Mouse (Mus musculus) forebrain, embryonic 15.5 days (tissue): ENCODE measurements around the gene Cdhr4. TPM values are rescaled to one million over a fixed set of nuclear protein-coding genes. Genes with fewer than 3 reads are reported as not detected.

ENCODE experiments used
- ATAC-seq: fragments of 200-750 bp; cut with Nextera tagmentation; replicated peaks from 2 replicates; pipeline ENCODE4 v1.8.0; 2017; ENCODE audit warnings: mild to moderate bottlenecking, moderate TSS enrichment, moderate library complexity
- H3K27ac ChIP-seq: fragments of 300-500 bp; sonication (generic); replicated peaks from 2 replicates; pipeline ENCODE4 v1.5.1; 2015; ENCODE audit warnings: mild to moderate bottlenecking, inconsistent platforms
- H3K27me3 ChIP-seq: fragments of 300-500 bp; sonication (generic); 2 replicates; pipeline ENCODE4 v1.6.1; 2015; ENCODE audit warnings: inconsistent platforms
- H3K36me3 ChIP-seq: fragments of 300-500 bp; sonication (generic); 2 replicates; pipeline ENCODE4 v1.6.1; 2015; ENCODE audit warnings: mild to moderate bottlenecking, inconsistent platforms
- H3K4me1 ChIP-seq: fragments of 300-500 bp; sonication (generic); 2 replicates; pipeline ENCODE4 v1.6.1; 2015; ENCODE audit warnings: inconsistent platforms
- H3K4me2 ChIP-seq: fragments of 300-500 bp; sonication (generic); replicated peaks from 2 replicates; pipeline ENCODE4 v1.6.1; 2015; ENCODE audit warnings: mild to moderate bottlenecking, inconsistent platforms
- H3K4me3 ChIP-seq: fragments of 300-500 bp; sonication (generic); 2 replicates; pipeline ENCODE4 v1.5.1; 2015; ENCODE audit warnings: mild to moderate bottlenecking, inconsistent platforms
- H3K9ac ChIP-seq: fragments of 300-500 bp; sonication (generic); replicated peaks from 2 replicates; pipeline ENCODE4 v1.6.1; 2015; ENCODE audit warnings: mild to moderate bottlenecking, inconsistent platforms
- H3K9me3 ChIP-seq: fragments of 300-500 bp; sonication (generic); 2 replicates; pipeline ENCODE4 v1.6.1; 2016; ENCODE audit warnings: inconsistent platforms
- WGBS: fragments of 180-500 bp; shearing (Covaris S2); methylation state at CpG from one replicate; pipeline ENCODE4 v1.1.7; 2015; ENCODE audit warnings: mixed read lengths; 5-methylcytosine and 5-hydroxymethylcytosine counted together
- polyA plus RNA-seq: library from polyadenylated mRNA; unstranded; fragments of >200 nt; fragmentation: Nextera tagmentation; extraction: Ambion mirVana; gene quantifications from 2 replicates; pipeline ENCODE4 v1.2.1, GENCODE M21; 2015

The Cdhr4 gene
- polyA plus RNA-seq, 1 experiment from 2014 or later, result 1.7 TPM

- H3K27ac ChIP-seq, result no peak overlapping the region
- no peaks in the 10 kb centered on the region for H3K27me3 ChIP-seq
- no peaks in the 10 kb centered on the region for H3K9me3 ChIP-seq
- WGBS, result 88% methylated on average over 12 of the region's 12 CpGs
- H3K36me3 ChIP-seq, result no peaks in the 10 kb centered on the region
- H3K4me3 ChIP-seq, result no peak overlapping the region
- no peak overlapping the region for H3K4me2 ChIP-seq
- peaks cover 18% of the 10 kb centered on the region for H3K4me1 ChIP-seq
- ATAC-seq, result no peak
- H3K9ac ChIP-seq, result no peak overlapping the region
Observed at GRCm38 (mm10) chr9:107978815-107979214, 13.5 kb upstream of the Cdhr4 start.

GRCm38 (mm10) chr9:107981684-107982605 is 10.4 kb upstream of the Cdhr4 start:
- Histone ChIP-seq H3K4me2 (no peak overlapping the region), H3K4me3 (no peak overlapping the region)

GRCm38 (mm10) chr9:107982681-107983346 is 9.5 kb upstream of the Cdhr4 start, which contains the start of gene Gm20661:
Gene Gm20661, plus strand, starts transcription at chr9:107983058.
- no peaks in the 10 kb centered on the region; the same call in 1 of the 2 replicates for H3K27me3 ChIP-seq
- 50% methylated on average over 14 of the region's 14 CpGs for WGBS
- no peak for ATAC-seq
- no peaks in the 10 kb centered on the region for H3K36me3 ChIP-seq
- H3K4me2 ChIP-seq, result peak within 1 kb of the TSS; percentile 15; the same call in 1 of the 2 replicates
- peak within 1 kb of the TSS; percentile 46 for H3K27ac ChIP-seq
- no peak within 1 kb of the TSS for H3K4me3 ChIP-seq
- H3K4me1 ChIP-seq, result peaks cover 34% of the 10 kb centered on the region
- no peaks in the 10 kb centered on the region for H3K9me3 ChIP-seq
- H3K9ac ChIP-seq, result no peak within 1 kb of the TSS

More at GRCm38 (mm10) chr9:107981684-107982605, 10.4 kb upstream of the Cdhr4 start:
- 59% methylated on average over 7 of the region's 7 CpGs for WGBS
- H3K9me3 ChIP-seq, result no peaks in the 10 kb centered on the region
- H3K9ac ChIP-seq, result no peak overlapping the region
- H3K27me3 ChIP-seq, result no peaks in the 10 kb centered on the region; the same call in 1 of the 2 replicates
- no peak for ATAC-seq
- peak overlapping the region; percentile 46 for H3K27ac ChIP-seq
- no peaks in the 10 kb centered on the region for H3K36me3 ChIP-seq
- peaks cover 34% of the 10 kb centered on the region for H3K4me1 ChIP-seq

GRCm38 (mm10) chr9:107983421-107983890 is 8.8 kb upstream of the Cdhr4 start:
- ATAC-seq, result no peak
- peak overlapping the region; percentile 46 for H3K27ac ChIP-seq
- WGBS, result 45% methylated on average over 4 of the region's 4 CpGs
- no peaks in the 10 kb centered on the region; the same call in 1 of the 2 replicates for H3K27me3 ChIP-seq
- H3K36me3 ChIP-seq, result no peaks in the 10 kb centered on the region
- peaks cover 34% of the 10 kb centered on the region for H3K4me1 ChIP-seq
- H3K4me2 ChIP-seq, result 0 out of 2 replicates have a peak overlapping the region, but pooled peaks have one; percentile 15
- H3K9ac ChIP-seq, result no peak overlapping the region
- no peak overlapping the region for H3K4me3 ChIP-seq
- no peaks in the 10 kb centered on the region for H3K9me3 ChIP-seq

DNA sequence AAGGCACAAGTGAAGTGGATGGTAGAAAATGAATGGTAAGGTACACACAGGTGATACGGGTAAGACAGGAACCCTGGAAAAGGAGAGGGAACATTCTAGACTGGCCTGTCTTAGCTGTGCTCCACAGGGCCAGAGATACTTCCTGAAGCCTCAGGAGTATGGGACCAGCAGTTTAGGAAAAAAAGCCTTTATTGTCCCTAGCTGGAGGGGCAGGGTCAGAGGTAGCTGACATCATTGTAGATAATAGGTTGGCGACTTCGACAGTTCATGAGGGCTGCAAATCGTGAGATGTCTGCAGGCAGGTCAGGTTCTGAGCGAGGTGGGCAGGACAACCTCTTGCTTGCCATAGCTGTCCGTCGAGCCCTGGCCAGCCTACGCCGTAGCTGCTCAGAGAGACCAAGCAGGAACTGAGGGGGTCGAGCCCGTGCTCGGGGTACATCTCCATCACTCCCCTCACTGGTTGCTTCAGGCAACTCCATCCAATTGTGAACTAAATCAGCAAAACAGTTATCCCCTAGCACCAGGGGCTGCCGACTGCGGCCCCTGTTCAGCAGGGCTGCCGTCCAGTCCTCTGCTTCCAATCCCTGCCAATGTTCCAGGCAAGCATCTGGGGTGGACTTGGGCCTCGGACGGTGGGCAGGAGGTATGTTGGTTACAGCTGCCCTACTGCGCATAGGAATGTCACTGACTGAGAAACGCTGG is 8.1 kb upstream of the Cdhr4 start:
- Histone ChIP-seq H3K27me3 (no peaks in the 10 kb centered on the region; the same call in 1 of the 2 replicates), H3K4me2 (peak overlapping the region; percentile 67), H3K27ac (no peak overlapping the region), H3K9ac (no peak overlapping the region), H3K4me1 (peaks cover 34% of the 10 kb centered on the region), H3K36me3 (no peaks in the 10 kb centered on the region), H3K4me3 (no peak overlapping the region), H3K9me3 (no peaks in the 10 kb centered on the region)
- no peak for ATAC-seq
- 80% methylated on average over 19 of the region's 19 CpGs for WGBS

DNA sequence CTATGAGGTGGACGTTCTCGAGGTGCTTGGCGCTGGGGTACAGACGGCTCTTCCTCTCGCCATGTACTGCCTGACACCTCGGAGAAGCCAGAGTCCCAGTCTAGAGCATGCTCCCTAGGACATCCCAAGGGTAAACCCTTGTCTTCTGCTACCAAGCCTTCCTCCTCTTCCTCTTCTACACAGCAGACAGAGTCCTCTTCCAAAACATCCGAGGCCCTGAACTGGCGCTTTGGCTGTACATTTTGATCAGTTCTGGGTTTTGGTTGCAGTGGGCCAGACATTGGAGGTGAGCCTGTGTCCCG is 7.6 kb upstream of the Cdhr4 start:
- no peak for ATAC-seq
- WGBS, result 68% methylated on average over 9 of the region's 9 CpGs

GRCm38 (mm10) chr9:107985131-107986119 is 6.9 kb upstream of the Cdhr4 start, which contains the start of gene Inka1:
Gene Inka1, minus strand, starts transcription at chr9:107985879.
- peaks cover 34% of the 10 kb centered on the region for H3K4me1 ChIP-seq
- 1% methylated on average over 52 of the region's 58 CpGs for WGBS
- no peaks in the 10 kb centered on the region; the same call in 1 of the 2 replicates for H3K27me3 ChIP-seq
- H3K9ac ChIP-seq, result peak within 1 kb of the TSS; percentile 44
- peak within 1 kb of the TSS; percentile 53 for H3K4me3 ChIP-seq
- ATAC-seq, result peak; percentile 77
- H3K36me3 ChIP-seq, result no peaks in the 10 kb centered on the region
- H3K4me2 ChIP-seq, result peak within 1 kb of the TSS; percentile 67
- H3K9me3 ChIP-seq, result no peaks in the 10 kb centered on the region
- peak within 1 kb of the TSS; percentile 28; the same call in 1 of the 2 replicates for H3K27ac ChIP-seq

More for the DNA sequence above, 7.6 kb upstream of the Cdhr4 start:
- Histone ChIP-seq H3K9ac (peak overlapping the region; percentile 44; the same call in 1 of the 2 replicates), H3K4me3 (peak overlapping the region; percentile 53), H3K9me3 (no peaks in the 10 kb centered on the region), H3K27ac (peak overlapping the region; percentile 28; the same call in 1 of the 2 replicates), H3K36me3 (no peaks in the 10 kb centered on the region), H3K4me2 (peak overlapping the region; percentile 67), H3K27me3 (no peaks in the 10 kb centered on the region; the same call in 1 of the 2 replicates), H3K4me1 (peaks cover 34% of the 10 kb centered on the region)

- Histone ChIP-seq H3K9ac (no peak overlapping the region), H3K4me3 (peak overlapping the region; percentile 53; the same call in 1 of the 2 replicates), H3K27me3 (no peaks in the 10 kb centered on the region; the same call in 1 of the 2 replicates), H3K9me3 (no peaks in the 10 kb centered on the region), H3K4me1 (peaks cover 34% of the 10 kb centered on the region), H3K27ac (no peak overlapping the region), H3K36me3 (no peaks in the 10 kb centered on the region), H3K4me2 (peak overlapping the region; percentile 67)
- peak; percentile 76 for ATAC-seq
- 7% methylated on average over 18 of the region's 18 CpGs for WGBS
Observed at GRCm38 (mm10) chr9:107986376-107986775, 5.9 kb upstream of the Cdhr4 start.

- Histone ChIP-seq H3K4me2 (no peak overlapping the region), H3K36me3 (no peaks in the 10 kb centered on the region), H3K9ac (no peak overlapping the region), H3K27me3 (no peaks in the 10 kb centered on the region; the same call in 1 of the 2 replicates), H3K4me3 (no peak overlapping the region), H3K4me1 (peaks cover 25% of the 10 kb centered on the region), H3K27ac (no peak overlapping the region), H3K9me3 (no peaks in the 10 kb centered on the region)
- WGBS, result 81% methylated on average over 3 of the region's 3 CpGs
- ATAC-seq, result no peak
Observed at GRCm38 (mm10) chr9:107987950-107988349, 4.3 kb upstream of the Cdhr4 start.

DNA sequence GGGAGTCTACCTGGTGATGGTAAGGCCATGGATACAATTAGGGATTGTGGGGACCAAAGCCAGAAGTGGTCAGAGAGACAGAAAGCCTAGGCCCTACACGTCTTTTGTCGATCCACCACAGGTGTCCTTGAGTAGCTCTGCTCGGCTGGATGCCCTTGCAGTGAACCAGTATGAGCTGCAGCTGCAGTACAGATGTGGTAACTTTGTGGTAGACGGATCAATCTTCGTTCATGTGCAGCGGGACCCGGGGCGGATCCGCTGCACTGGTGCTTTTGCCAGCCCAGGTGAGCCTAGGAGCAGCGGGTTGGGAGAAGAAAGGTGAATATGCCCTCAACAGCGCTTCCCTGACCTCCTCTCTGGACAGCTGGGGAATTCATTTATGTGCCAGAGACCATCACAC is 716 bp downstream of the Cdhr4 start:
- H3K27ac ChIP-seq, result no peak overlapping the region
- no peaks in the 10 kb centered on the region for H3K36me3 ChIP-seq
- H3K9ac ChIP-seq, result no peak overlapping the region
- H3K4me2 ChIP-seq, result no peak overlapping the region
- H3K27me3 ChIP-seq, result no peaks in the 10 kb centered on the region
- H3K4me1 ChIP-seq, result no peaks in the 10 kb centered on the region
- ATAC-seq, result no peak
- no peak overlapping the region for H3K4me3 ChIP-seq
- no peaks in the 10 kb centered on the region for H3K9me3 ChIP-seq
- 79% methylated on average over 11 of the region's 11 CpGs for WGBS
